Mouse (Mus musculus) limb, embryonic 12.5 days (tissue): Measurements from ENCODE around the gene Vmn2r13. TPM values are rescaled to one million over a fixed set of nuclear protein-coding genes. Genes with fewer than 3 reads are reported as not detected.
"Not testable (repeated sequence)": the region's sequence is repeated elsewhere in the genome, so short reads cannot be mapped to it uniquely, and the experiment has no call there.

ENCODE experiments used
- ATAC-seq: fragments of 200-750 bp; cut with Nextera tagmentation; 2 replicates; pipeline ENCODE4 v1.8.0; 2017; ENCODE audit warnings: low read depth, moderate TSS enrichment; ENCODE audit not compliant: insufficient number of reproducible peaks, insufficient read depth, low FRiP score, low TSS enrichment
- H3K27ac ChIP-seq: fragments of 300-500 bp; sonication (generic); 2 replicates; pipeline ENCODE4 v1.5.1; 2016; ENCODE audit warnings: mild to moderate bottlenecking, moderate library complexity
- H3K27me3 ChIP-seq: fragments of 300-500 bp; sonication (generic); 2 replicates; pipeline ENCODE4 v1.6.1; 2016; ENCODE audit warnings: mild to moderate bottlenecking, moderate library complexity
- H3K36me3 ChIP-seq: fragments of 300-500 bp; sonication (generic); 2 replicates; pipeline ENCODE4 v1.6.1; 2016; ENCODE audit warnings: mild to moderate bottlenecking, moderate library complexity
- H3K4me1 ChIP-seq: fragments of 300-500 bp; sonication (generic); replicated peaks from 2 replicates; pipeline ENCODE4 v1.6.1; 2016
- H3K4me2 ChIP-seq: fragments of 300-500 bp; sonication (generic); 2 replicates; pipeline ENCODE4 v1.6.1; 2016; ENCODE audit warnings: mild to moderate bottlenecking, moderate library complexity
- H3K4me3 ChIP-seq: fragments of 300-500 bp; sonication (generic); replicated peaks from 2 replicates; pipeline ENCODE4 v1.5.1; 2016; ENCODE audit warnings: mild to moderate bottlenecking
- H3K9ac ChIP-seq: fragments of 300-500 bp; sonication (generic); replicated peaks from 2 replicates; pipeline ENCODE4 v1.6.1; 2016; ENCODE audit warnings: mild to moderate bottlenecking, moderate library complexity
- H3K9me3 ChIP-seq: fragments of 300-500 bp; sonication (generic); 2 replicates; pipeline ENCODE4 v1.6.1; 2016; ENCODE audit warnings: mild to moderate bottlenecking, moderate library complexity
- WGBS: fragments of 180-500 bp; shearing (Covaris S2); methylation state at CpG from one replicate; pipeline ENCODE4 v1.1.7; 2016; 5-methylcytosine and 5-hydroxymethylcytosine counted together
- polyA plus RNA-seq: library from polyadenylated mRNA; unstranded; fragments of >200 nt; fragmentation: Nextera tagmentation; extraction: Ambion mirVana; gene quantifications from 2 replicates; pipeline ENCODE4 v1.2.1, GENCODE M21; 2016

Vmn2r13 gene
- not detected in 2 replicates for polyA plus RNA-seq

GRCm38 (mm10) chr5:109192099-109192498 lies at the start of gene Vmn2r13:
TSS of gene Vmn2r13 (minus strand) at chr5:109192199.
- not testable (repeated sequence) for ATAC-seq, H3K9me3 ChIP-seq, H3K27ac ChIP-seq, H3K27me3 ChIP-seq, H3K4me3 ChIP-seq, H3K36me3 ChIP-seq, H3K9ac ChIP-seq, H3K4me1 ChIP-seq, H3K4me2 ChIP-seq
- 60% methylated on average over 2 of the region's 2 CpGs for WGBS

- no peak within 1 kb of the TSS for H3K27ac ChIP-seq
- H3K4me1 ChIP-seq: no peaks in the 10 kb centered on the region
- no peak within 1 kb of the TSS for H3K9ac ChIP-seq
- no peaks in the 10 kb centered on the region for H3K27me3 ChIP-seq
- no peaks in the 10 kb centered on the region for H3K36me3 ChIP-seq
- 74% methylated on average over 3 of the region's 3 CpGs for WGBS
- ATAC-seq: no peak
- H3K9me3 ChIP-seq: peaks cover 7% of the 10 kb centered on the region
- H3K4me2 ChIP-seq: no peak within 1 kb of the TSS
- no peak within 1 kb of the TSS for H3K4me3 ChIP-seq
These were observed 32.6 kb upstream of the Vmn2r13 start, which contains the start of gene Vmn2r14 for GRCm38 (mm10) chr5:109224608-109225007. TSS of gene Vmn2r14 (minus strand) at chr5:109224708.

GRCm38 (mm10) chr5:109166851-109167250 lies 25.1 kb downstream of the Vmn2r13 start:
- H3K27me3 ChIP-seq, H3K4me1 ChIP-seq, H3K9ac ChIP-seq, H3K27ac ChIP-seq, H3K4me3 ChIP-seq, H3K36me3 ChIP-seq, ATAC-seq, H3K4me2 ChIP-seq: not testable (repeated sequence)
- 86% methylated on average over 4 of the region's 4 CpGs for WGBS
- H3K9me3 ChIP-seq: peaks cover 12% of the 10 kb centered on the region; the same call in 1 of the 2 replicates

- Histone ChIP-seq H3K9ac (no peak overlapping the region), H3K4me3 (no peak overlapping the region), H3K27me3 (no peaks in the 10 kb centered on the region), H3K4me2 (no peak overlapping the region), H3K9me3 (peaks cover 6% of the 10 kb centered on the region; the same call in 1 of the 2 replicates), H3K4me1 (no peaks in the 10 kb centered on the region), H3K27ac (no peak overlapping the region), H3K36me3 (no peaks in the 10 kb centered on the region)
- WGBS: 85% methylated on average over 5 of the region's 5 CpGs
- ATAC-seq: no peak
These were observed 31.9 kb downstream of the Vmn2r13 start for GRCm38 (mm10) chr5:109160121-109160520.

- H3K4me1 ChIP-seq, ATAC-seq, H3K9me3 ChIP-seq, H3K27ac ChIP-seq, H3K4me3 ChIP-seq, H3K9ac ChIP-seq, H3K27me3 ChIP-seq, H3K4me2 ChIP-seq, H3K36me3 ChIP-seq: not testable (repeated sequence)
- WGBS: 61% methylated on average over 1 of the region's 1 CpGs
These were observed 32.4 kb downstream of the Vmn2r13 start for GRCm38 (mm10) chr5:109159576-109159975.

- not testable (repeated sequence) for H3K36me3 ChIP-seq, H3K4me1 ChIP-seq, H3K27ac ChIP-seq, ATAC-seq, H3K9me3 ChIP-seq, H3K9ac ChIP-seq, H3K4me2 ChIP-seq, H3K27me3 ChIP-seq, H3K4me3 ChIP-seq
- 81% methylated on average over 14 of the region's 14 CpGs for WGBS
These were observed 33.2 kb downstream of the Vmn2r13 start for GRCm38 (mm10) chr5:109158488-109159485.

GRCm38 (mm10) chr5:109139546-109139945 lies 52.5 kb downstream of the Vmn2r13 start:
- ATAC-seq: no peak

GRCm38 (mm10) chr5:109136731-109137130 lies 55.3 kb downstream of the Vmn2r13 start:
- Histone ChIP-seq H3K4me2 (no peak overlapping the region), H3K27ac (no peak overlapping the region), H3K36me3 (no peaks in the 10 kb centered on the region), H3K9me3 (peaks cover 18% of the 10 kb centered on the region; the same call in 1 of the 2 replicates), H3K4me1 (no peaks in the 10 kb centered on the region), H3K4me3 (no peak overlapping the region), H3K27me3 (no peaks in the 10 kb centered on the region), H3K9ac (no peak overlapping the region)
- no peak for ATAC-seq
- 83% methylated on average over 2 of the region's 2 CpGs for WGBS

More at GRCm38 (mm10) chr5:109139546-109139945, 52.5 kb downstream of the Vmn2r13 start:
- Histone ChIP-seq H3K27ac (no peak overlapping the region), H3K4me3 (no peak overlapping the region), H3K9ac (no peak overlapping the region), H3K9me3 (peaks cover 12% of the 10 kb centered on the region; the same call in 1 of the 2 replicates), H3K4me1 (no peaks in the 10 kb centered on the region), H3K4me2 (no peak overlapping the region), H3K36me3 (no peaks in the 10 kb centered on the region), H3K27me3 (no peaks in the 10 kb centered on the region)
- 78% methylated on average over 2 of the region's 2 CpGs for WGBS

Other genes starting within 250 kb of the Vmn2r13 start
- not detected in 2 replicates for gene Vmn2r10, start 185.7 kb downstream of the Vmn2r13 start, polyA plus RNA-seq
- gene Vmn2r11, start 132.6 kb downstream of the Vmn2r13 start, polyA plus RNA-seq: not detected in 2 replicates
- gene Vmn2r12, start 94.2 kb downstream of the Vmn2r13 start, polyA plus RNA-seq: not detected in 2 replicates
- not detected in 2 replicates for gene Vmn2r14, start 32.5 kb upstream of the Vmn2r13 start, polyA plus RNA-seq
- not detected in 2 replicates for gene Vmn2r15, start 105.4 kb upstream of the Vmn2r13 start, polyA plus RNA-seq
- not detected in 2 replicates for gene Vmn2r16, start 138.0 kb upstream of the Vmn2r13 start, polyA plus RNA-seq
- gene Vmn2r17, start 227.5 kb upstream of the Vmn2r13 start, polyA plus RNA-seq: not detected in 2 replicates